ENCODE assay signal across 32 mouse cellular contexts in genomic region chr6:148516654-148517053, GRCm38 (mm10).
DNase-seq lines count a peak whose midpoint lies in the region; ATAC-seq and TF ChIP-seq lines count a peak whose summit lies in the region.
"Had no signal": no experiment of that assay in that cellular context is flagged by ENCODE, and none has a peak within 500 bp of the region (broad histone marks: within the 10 kb centered on the region; RNA-seq: fewer than 3 reads in every experiment).

No protein-coding gene starts in this region.

- no peak for TF ChIP-seq EP300 in liver, embryonic 14.5 days (IDR thresholded peaks at IDR 0.05; ENCODE audit: low read depth)

- intact Hi-C loops in heart, postnatal 10 days (cut with DNase I), result no loop called here

- H3K9ac ChIP-seq in liver, embryonic 12.5 days, result no peak overlapping the region
- H3K9ac ChIP-seq in liver, embryonic 11.5 days (ENCODE audit: low read depth, low read length), result no peak overlapping the region
- H3K9ac ChIP-seq in liver, embryonic 14.5 days (replicated peaks), result no peak overlapping the region
- H3K9ac ChIP-seq: embryonic facial prominence, embryonic 13.5 days; forebrain, embryonic 15.5 days; heart, embryonic 13.5 days; hindbrain, embryonic 15.5 days; intestine, embryonic 15.5 days; limb, embryonic 12.5 days; neural tube, embryonic 12.5 days had no signal

- TF ChIP-seq CTCF in liver, embryonic 14.5 days (IDR thresholded peaks at IDR 0.05; ENCODE audit: low read depth), result no peak

- H3K27ac ChIP-seq in liver, embryonic 12.5 days, result peak overlapping the region; percentile 27
- no peak overlapping the region for H3K27ac ChIP-seq in liver, embryonic 11.5 days (ENCODE audit: low read depth, low read length)
- peak overlapping the region; percentile 32 for H3K27ac ChIP-seq in liver, embryonic 14.5 days
- H3K27ac ChIP-seq: embryonic facial prominence, embryonic 13.5 days; forebrain, embryonic 10.5 days; forebrain, embryonic 15.5 days; heart, embryonic 13.5 days; hindbrain, embryonic 10.5 days; hindbrain, embryonic 15.5 days; intestine, embryonic 15.5 days; kidney, postnatal 0 days; limb, embryonic 12.5 days; neural tube, embryonic 12.5 days had no signal

- H3K4me3 ChIP-seq in liver, embryonic 12.5 days, result no peak overlapping the region
- H3K4me3 ChIP-seq in liver, embryonic 11.5 days (ENCODE audit: low read depth, low read length), result no peak overlapping the region
- H3K4me3 ChIP-seq in liver, embryonic 14.5 days (ENCODE audit: insufficient read depth in 1 of 2, low read depth in 2 of 2, low read length in 2 of 2), result no peak overlapping the region
- H3K4me3 ChIP-seq: embryonic facial prominence, embryonic 13.5 days; forebrain, embryonic 10.5 days; forebrain, embryonic 15.5 days; heart, embryonic 13.5 days; hindbrain, embryonic 10.5 days; hindbrain, embryonic 15.5 days; intestine, embryonic 15.5 days; limb, embryonic 12.5 days; myocyte; neural tube, embryonic 12.5 days had no signal

- DNase-seq in heart, adult 11 months, result peak; percentile 68
- DNase-seq in heart, postnatal 10 days, result no peak
- DNase-seq in liver, embryonic 11.5 days (ENCODE audit: low spot score), result no peak
- peak; percentile 23 for DNase-seq in A20 (ENCODE audit: low read depth, low spot score)
- DNase-seq in liver, embryonic 14.5 days (ENCODE audit: low read depth in 3 of 3, low spot score in 3 of 3), result no peak
- no peak for DNase-seq in ovary, adult 18-20 months (ENCODE audit: low spot score)
- no peak for DNase-seq in urinary bladder, postnatal 4 days (ENCODE audit: low spot score in 2 of 2)
- DNase-seq: adrenal gland, postnatal 10 days; cerebellum, adult 18-20 months; cerebellum, postnatal 10 days; gastrocnemius, postnatal 10 days; heart, postnatal 14 days; kidney, adult 8-10 months; kidney, postnatal 4 days; right cerebral cortex, postnatal 4 days; thymus, adult 2 months; thymus, postnatal 4 days had no signal

- no peak overlapping the region for H3K4me2 ChIP-seq in liver, embryonic 12.5 days
- H3K4me2 ChIP-seq in liver, embryonic 11.5 days, result no peak overlapping the region
- no peak overlapping the region for H3K4me2 ChIP-seq in liver, embryonic 14.5 days (ENCODE audit: low read depth)
- H3K4me2 ChIP-seq: embryonic facial prominence, embryonic 13.5 days; forebrain, embryonic 15.5 days; heart, embryonic 13.5 days; hindbrain, embryonic 15.5 days; intestine, embryonic 15.5 days; limb, embryonic 12.5 days; midbrain, embryonic 11.5 days; neural tube, embryonic 12.5 days had no signal

- whole genome bisulfite sequencing in liver, embryonic 12.5 days (ENCODE audit: insufficient replicate concordance), result 75% methylated on average over 4 of the region's 4 CpGs
- WGBS in liver, embryonic 11.5 days, result 77% methylated on average over 4 of the region's 4 CpGs
- WGBS in liver, embryonic 14.5 days (ENCODE audit: insufficient replicate concordance), result 80% methylated on average over 4 of the region's 4 CpGs

- H3K4me1 ChIP-seq in liver, embryonic 12.5 days, result peaks cover 74% of the 10 kb centered on the region
- peaks cover 36% of the 10 kb centered on the region for H3K4me1 ChIP-seq in liver, embryonic 11.5 days (replicated peaks; ENCODE audit: control insufficient read depth, insufficient read depth, low read length)
- peaks cover 60 to 65% of the 10 kb centered on the region in 2 experiments for H3K4me1 ChIP-seq in liver, embryonic 14.5 days (replicated peaks; ENCODE audit: control insufficient read depth in 2 of 2, insufficient read depth in 2 of 2, low read length in 1 of 2)
- H3K4me1 ChIP-seq: embryonic facial prominence, embryonic 13.5 days; forebrain, embryonic 10.5 days; forebrain, embryonic 15.5 days; hindbrain, embryonic 10.5 days; neural tube, embryonic 12.5 days had no signal

- ATAC-seq in liver, embryonic 12.5 days, result no peak
- no peak for ATAC-seq in liver, embryonic 11.5 days (replicated peaks; ENCODE audit: low FRiP score)
- ATAC-seq in liver, embryonic 14.5 days (ENCODE audit: insufficient read depth), result no peak
- ATAC-seq: forebrain, embryonic 15.5 days; intestine, embryonic 15.5 days; midbrain, embryonic 16.5 days had no signal

- H3K9me3 ChIP-seq in liver, embryonic 12.5 days (replicated peaks), result no peaks in the 10 kb centered on the region
- no peaks in the 10 kb centered on the region for H3K9me3 ChIP-seq in liver, embryonic 11.5 days (ENCODE audit: control insufficient read depth, low read length)
- no peaks in the 10 kb centered on the region for H3K9me3 ChIP-seq in liver, embryonic 14.5 days (ENCODE audit: control insufficient read depth, low read length)
- H3K9me3 ChIP-seq: embryonic facial prominence, embryonic 13.5 days; forebrain, embryonic 10.5 days; forebrain, embryonic 15.5 days; G1E; heart, embryonic 13.5 days; hindbrain, embryonic 10.5 days; hindbrain, embryonic 15.5 days; intestine, embryonic 15.5 days; limb, embryonic 12.5 days; neural tube, embryonic 12.5 days had no signal

- H3K27me3 ChIP-seq in liver, embryonic 12.5 days (replicated peaks), result no peaks in the 10 kb centered on the region
- no peaks in the 10 kb centered on the region for H3K27me3 ChIP-seq in liver, embryonic 11.5 days (replicated peaks; ENCODE audit: control insufficient read depth, insufficient read depth, low read length)
- H3K27me3 ChIP-seq in liver, embryonic 14.5 days (ENCODE audit: control insufficient read depth, insufficient read depth, low read length), result no peaks in the 10 kb centered on the region
- H3K27me3 ChIP-seq: embryonic facial prominence, embryonic 13.5 days; forebrain, embryonic 15.5 days; heart, embryonic 13.5 days; hindbrain, embryonic 15.5 days; intestine, embryonic 15.5 days; limb, embryonic 12.5 days; neural tube, embryonic 12.5 days had no signal

- H3K36me3 ChIP-seq in liver, embryonic 12.5 days, result no peaks in the 10 kb centered on the region
- H3K36me3 ChIP-seq in liver, embryonic 11.5 days (ENCODE audit: control insufficient read depth, insufficient read depth, low read length), result no peaks in the 10 kb centered on the region
- no peaks in the 10 kb centered on the region for H3K36me3 ChIP-seq in liver, embryonic 14.5 days (replicated peaks; ENCODE audit: control insufficient read depth, insufficient read depth, low read depth)
- H3K36me3 ChIP-seq: embryonic facial prominence, embryonic 13.5 days; forebrain, embryonic 10.5 days; forebrain, embryonic 15.5 days; G1E; heart, embryonic 13.5 days; hindbrain, embryonic 10.5 days; hindbrain, embryonic 15.5 days; intestine, embryonic 15.5 days; limb, embryonic 12.5 days; neural tube, embryonic 12.5 days had no signal

Comparison
In these comparisons a context has a peak if more than half of its experiments do, and no peak if none do; other contexts are left out.
1. DNase-seq: peak in heart, adult 11 months (single experiment) and A20 (single experiment); none in heart, postnatal 10 days (0 of 2), liver, embryonic 11.5 days (single experiment), liver, embryonic 14.5 days (0 of 3), ovary, adult 18-20 months (single experiment) and urinary bladder, postnatal 4 days (0 of 2).